Mouse (Mus musculus): ENCODE data around the gene Zfr2. TPM values are rescaled to one million over a fixed set of nuclear protein-coding genes. Genes with fewer than 3 reads are reported as not detected.

The Zfr2 gene
- polyA plus RNA-seq, 1 experiment from 2014 or later = 7.3 TPM

DNA sequence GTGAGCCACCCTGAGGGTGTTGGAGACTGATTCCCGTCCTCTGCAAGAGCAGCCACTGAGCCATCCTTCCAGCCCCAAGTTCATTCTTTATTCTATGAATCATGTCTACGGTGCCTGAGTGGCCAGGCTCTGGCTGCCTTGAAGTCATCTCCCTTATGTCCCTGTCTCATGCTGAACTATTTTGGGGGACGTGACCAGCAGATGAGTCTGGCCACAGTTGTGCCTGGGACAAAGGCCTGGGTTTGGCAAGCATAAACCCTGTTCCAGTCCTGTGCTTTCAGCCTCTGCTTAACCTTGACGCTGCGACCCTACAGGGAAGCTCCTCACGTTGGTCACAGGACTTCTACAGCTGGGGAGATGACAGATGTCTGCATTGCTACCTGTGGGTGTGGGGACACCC, 35.6 kb upstream of the Zfr2 start:
- peaks cover 6% of the 10 kb centered on the region; the same call in 1 of the 2 replicates for H3K27me3 ChIP-seq (ENCODE audit: control insufficient read depth, insufficient read depth, low read length)
- H3K4me1 ChIP-seq (ENCODE audit: control insufficient read depth in 2 of 2, insufficient read depth in 2 of 2, low read length in 2 of 2) = peaks cover 42 to 59% of the 10 kb centered on the region in 2 experiments
- peak overlapping the region; percentile 99 for H3K9ac ChIP-seq (ENCODE audit: low read length)
- peak overlapping the region; percentile 10 to 59; a peak in 3 of 4 replicates for H3K4me3 ChIP-seq (ENCODE audit: control insufficient read depth in 1 of 2, insufficient read depth in 1 of 2, low read depth in 1 of 2, low read length in 2 of 2)
- H3K27ac ChIP-seq (replicated peaks in 1 of 2; ENCODE audit: control insufficient read depth in 1 of 2, insufficient read depth in 1 of 2, low read depth in 2 of 2, low read length in 2 of 2) = peak overlapping the region; percentile 100
- ATAC-seq (ENCODE audit: insufficient number of reproducible peaks, insufficient read depth, low FRiP score, low read depth) = no peak
- H3K9me3 ChIP-seq (ENCODE audit: control insufficient read depth, low read length) = no peaks in the 10 kb centered on the region
- peak overlapping the region; percentile 86 for H3K4me2 ChIP-seq (ENCODE audit: low read length)
- peaks cover 3% of the 10 kb centered on the region; the same call in 1 of the 2 replicates for H3K36me3 ChIP-seq (ENCODE audit: control insufficient read depth, insufficient read depth, low read length)
- WGBS = 21% methylated on average over 6 of the region's 6 CpGs

DNA sequence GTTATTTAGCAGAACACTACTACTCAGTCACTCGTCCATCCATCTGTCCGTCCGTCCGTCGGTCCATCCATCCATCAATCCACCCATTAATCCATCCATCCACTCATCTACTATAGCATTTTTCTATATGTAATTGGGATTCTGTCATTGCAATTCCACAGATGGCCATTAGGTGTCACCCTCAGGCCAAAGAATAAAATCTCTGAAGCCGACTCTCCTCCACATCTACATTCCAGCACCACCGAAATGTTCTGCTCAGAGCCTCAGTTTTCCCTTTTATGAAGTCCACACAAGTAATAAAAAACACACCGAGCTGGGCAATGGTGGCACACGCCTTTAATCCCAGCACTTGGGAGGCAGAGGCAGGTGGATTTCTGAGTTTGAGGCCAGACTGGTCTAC, 34.7 kb upstream of the Zfr2 start:
- Histone ChIP-seq H3K9ac (ENCODE audit: low read length) (peak overlapping the region; percentile 99), H3K4me2 (ENCODE audit: low read length) (peak overlapping the region; percentile 86), H3K27ac (replicated peaks in 1 of 2; ENCODE audit: control insufficient read depth in 1 of 2, insufficient read depth in 1 of 2, low read depth in 2 of 2, low read length in 2 of 2) (peak overlapping the region in 1 of 2 experiments; percentile 91; a peak in 3 of 4 replicates), H3K4me1 (ENCODE audit: control insufficient read depth in 2 of 2, insufficient read depth in 2 of 2, low read length in 2 of 2) (peaks cover 44 to 61% of the 10 kb centered on the region in 2 experiments), H3K9me3 (ENCODE audit: control insufficient read depth, low read length) (no peaks in the 10 kb centered on the region), H3K4me3 (ENCODE audit: control insufficient read depth in 1 of 2, insufficient read depth in 1 of 2, low read depth in 1 of 2, low read length in 2 of 2) (no peak overlapping the region), H3K36me3 (ENCODE audit: control insufficient read depth, insufficient read depth, low read length) (peaks cover 3% of the 10 kb centered on the region; the same call in 1 of the 2 replicates), H3K27me3 (ENCODE audit: control insufficient read depth, insufficient read depth, low read length) (peaks cover 6% of the 10 kb centered on the region; the same call in 1 of the 2 replicates)
- ATAC-seq (ENCODE audit: insufficient number of reproducible peaks, insufficient read depth, low FRiP score, low read depth) = no peak
- 6% methylated on average over 9 of the region's 9 CpGs for WGBS

DNA sequence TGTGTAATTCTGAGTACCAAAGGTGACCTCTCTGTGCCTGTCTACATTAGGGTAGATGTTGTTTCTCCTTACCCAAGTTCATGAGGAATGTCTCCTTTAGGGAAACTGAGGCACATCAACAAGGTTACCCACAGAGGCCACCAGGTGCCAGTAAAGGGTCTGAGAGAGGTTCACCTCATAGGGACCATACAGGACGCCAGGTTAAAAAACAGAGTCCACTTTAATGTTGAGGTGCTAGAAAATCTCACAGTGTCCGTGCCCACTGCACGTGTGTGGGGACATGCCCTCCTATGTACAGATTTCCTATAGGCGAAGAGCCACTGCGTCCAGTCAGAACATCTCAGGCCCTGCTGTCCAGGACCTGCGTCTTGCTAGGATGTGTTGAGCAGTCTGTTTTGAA, 34.0 kb upstream of the Zfr2 start:
- Histone ChIP-seq H3K27me3 (ENCODE audit: control insufficient read depth, insufficient read depth, low read length) (peaks cover 6% of the 10 kb centered on the region; the same call in 1 of the 2 replicates), H3K9me3 (ENCODE audit: control insufficient read depth, low read length) (no peaks in the 10 kb centered on the region), H3K4me2 (ENCODE audit: low read length) (peak overlapping the region; percentile 50), H3K27ac (replicated peaks in 1 of 2; ENCODE audit: control insufficient read depth in 1 of 2, insufficient read depth in 1 of 2, low read depth in 2 of 2, low read length in 2 of 2) (peak overlapping the region; percentile 15 to 91; a peak in 3 of 4 replicates), H3K9ac (ENCODE audit: low read length) (peak overlapping the region; percentile 69), H3K36me3 (ENCODE audit: control insufficient read depth, insufficient read depth, low read length) (peaks cover 3% of the 10 kb centered on the region; the same call in 1 of the 2 replicates), H3K4me1 (ENCODE audit: control insufficient read depth in 2 of 2, insufficient read depth in 2 of 2, low read length in 2 of 2) (peaks cover 44 to 58% of the 10 kb centered on the region in 2 experiments), H3K4me3 (ENCODE audit: control insufficient read depth in 1 of 2, insufficient read depth in 1 of 2, low read depth in 1 of 2, low read length in 2 of 2) (no peak overlapping the region)
- WGBS = 71% methylated on average over 6 of the region's 6 CpGs
- ATAC-seq (ENCODE audit: insufficient number of reproducible peaks, insufficient read depth, low FRiP score, low read depth) = no peak

DNA sequence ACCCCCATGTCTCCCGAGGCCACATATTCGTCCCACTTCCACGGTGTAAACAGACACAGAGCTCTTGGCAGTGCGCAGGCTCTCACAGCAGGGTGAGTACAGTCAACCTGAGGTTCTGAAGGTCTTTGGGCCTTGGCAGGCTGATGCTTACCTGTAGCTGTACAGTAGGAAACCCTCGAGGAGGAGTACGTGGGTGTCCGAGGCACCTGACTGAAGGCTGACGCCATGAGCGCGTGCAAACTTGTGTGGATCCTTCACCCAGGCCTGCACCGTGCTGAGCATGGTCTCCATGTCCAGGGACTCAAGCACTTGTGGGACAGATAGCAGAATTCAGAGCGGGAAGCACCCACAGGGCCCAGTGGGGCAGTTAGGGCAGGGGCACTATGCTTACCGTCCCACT, 32.8 kb upstream of the Zfr2 start:
- Histone ChIP-seq H3K27me3 (ENCODE audit: control insufficient read depth, insufficient read depth, low read length) (peaks cover 6% of the 10 kb centered on the region; the same call in 1 of the 2 replicates), H3K4me2 (ENCODE audit: low read length) (peak overlapping the region; percentile 50), H3K27ac (replicated peaks in 1 of 2; ENCODE audit: control insufficient read depth in 1 of 2, insufficient read depth in 1 of 2, low read depth in 2 of 2, low read length in 2 of 2) (peak overlapping the region; percentile 88 to 91), H3K4me3 (ENCODE audit: control insufficient read depth in 1 of 2, insufficient read depth in 1 of 2, low read depth in 1 of 2, low read length in 2 of 2) (no peak overlapping the region), H3K9ac (ENCODE audit: low read length) (peak overlapping the region; percentile 69), H3K36me3 (ENCODE audit: control insufficient read depth, insufficient read depth, low read length) (peaks cover 3% of the 10 kb centered on the region; the same call in 1 of the 2 replicates), H3K9me3 (ENCODE audit: control insufficient read depth, low read length) (no peaks in the 10 kb centered on the region), H3K4me1 (ENCODE audit: control insufficient read depth in 2 of 2, insufficient read depth in 2 of 2, low read length in 2 of 2) (peaks cover 42 to 55% of the 10 kb centered on the region in 2 experiments)
- 68% methylated on average over 13 of the region's 13 CpGs for WGBS
- ATAC-seq (ENCODE audit: insufficient number of reproducible peaks, insufficient read depth, low FRiP score, low read depth) = no peak

DNA sequence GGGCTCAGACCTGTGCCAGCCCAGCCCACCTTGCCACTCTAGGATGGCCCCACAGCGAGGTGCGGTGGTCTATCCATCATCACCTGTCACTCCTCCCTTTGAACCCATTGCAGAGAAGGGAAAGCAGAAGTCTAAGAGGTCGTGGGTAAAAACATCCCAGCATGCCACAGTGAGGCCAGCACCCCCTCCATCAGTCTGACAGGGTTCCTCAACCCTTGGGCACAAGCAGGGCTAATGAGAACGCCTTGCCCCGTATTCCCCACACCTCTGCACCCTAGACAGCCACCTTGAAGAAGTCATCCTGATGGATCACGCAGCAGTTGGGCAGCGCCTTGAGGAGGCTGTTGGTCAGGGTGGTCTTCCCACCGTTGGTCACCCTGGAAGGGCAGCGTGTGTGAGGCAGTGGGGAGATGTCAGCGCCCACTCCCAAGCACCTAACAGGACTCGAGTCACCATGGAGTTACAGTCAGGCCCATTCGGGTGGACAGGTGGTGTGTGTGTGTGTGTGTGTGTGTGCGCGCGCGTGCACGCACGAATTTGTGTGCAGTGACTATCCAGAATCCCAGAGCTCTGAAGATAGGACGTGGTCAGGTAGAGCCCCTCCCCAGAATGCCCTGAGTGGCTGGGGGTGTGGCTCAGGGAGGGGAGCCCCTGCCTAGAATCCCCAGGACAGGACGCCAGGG, 32.2 kb upstream of the Zfr2 start:
- no peak for ATAC-seq (ENCODE audit: insufficient number of reproducible peaks, insufficient read depth, low FRiP score, low read depth)
- H3K4me1 ChIP-seq (ENCODE audit: control insufficient read depth in 2 of 2, insufficient read depth in 2 of 2, low read length in 2 of 2) = peaks cover 42 to 55% of the 10 kb centered on the region in 2 experiments

DNA sequence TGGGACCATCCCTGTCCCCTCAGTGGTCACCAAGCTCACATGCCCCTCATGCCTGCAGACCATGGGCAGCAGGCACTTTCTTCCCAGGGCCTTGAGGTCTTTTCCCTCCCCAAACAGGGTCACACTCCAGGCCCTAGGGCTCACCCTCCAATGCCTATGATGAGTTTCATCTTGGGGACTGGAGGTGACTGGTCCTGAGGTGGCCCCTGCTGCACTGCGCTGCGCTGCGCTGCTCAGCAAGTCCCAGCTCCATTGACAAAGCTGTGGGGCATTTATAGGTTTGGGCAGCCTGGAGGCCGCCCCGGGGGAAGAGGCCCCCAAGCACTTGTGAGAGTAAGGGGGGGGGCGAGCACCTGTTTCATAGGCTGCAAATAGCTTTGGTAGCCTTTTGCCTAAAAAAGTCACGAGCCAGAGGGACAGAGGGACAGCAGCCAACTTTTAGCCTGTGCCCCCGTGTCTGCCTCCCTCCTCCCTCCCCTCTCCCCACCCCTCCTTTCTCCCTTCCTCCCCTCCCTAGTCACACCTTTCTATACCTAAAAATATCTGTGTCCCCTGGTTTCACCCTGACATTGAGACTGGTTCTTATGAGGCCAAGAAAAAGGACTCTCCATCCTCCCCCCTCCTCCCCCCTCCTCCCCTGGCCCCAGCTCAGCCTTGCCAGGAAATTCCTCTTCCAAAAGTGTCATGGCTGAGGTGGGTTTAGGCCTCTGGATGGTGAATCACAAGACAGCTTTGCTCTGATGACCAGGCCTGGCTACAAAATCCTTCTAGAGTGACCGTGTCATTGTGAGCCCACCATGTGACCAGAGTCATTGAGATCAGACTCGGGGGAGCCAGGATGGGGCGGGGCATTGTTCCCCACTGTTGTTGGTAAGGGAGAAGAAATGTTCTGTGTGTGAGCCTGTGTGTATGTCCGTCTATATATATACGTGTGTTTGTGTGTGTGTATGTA, 30.9 kb upstream of the Zfr2 start, which contains the start of gene Nmrk2:
Gene Nmrk2, minus strand, starts transcription at position 245 of the 952 bp plus-strand sequence.
- Histone ChIP-seq H3K27ac (replicated peaks in 1 of 2; ENCODE audit: control insufficient read depth in 1 of 2, insufficient read depth in 1 of 2, low read depth in 2 of 2, low read length in 2 of 2) (peak within 1 kb of the TSS; percentile 88 to 91), H3K4me2 (ENCODE audit: low read length) (peak within 1 kb of the TSS; percentile 50)
- peak; percentile 22 for ATAC-seq (ENCODE audit: insufficient number of reproducible peaks, insufficient read depth, low FRiP score, low read depth)

More for the DNA sequence above, 32.2 kb upstream of the Zfr2 start:
- peaks cover 6% of the 10 kb centered on the region; the same call in 1 of the 2 replicates for H3K27me3 ChIP-seq (ENCODE audit: control insufficient read depth, insufficient read depth, low read length)
- 61% methylated on average over 20 of the region's 20 CpGs for WGBS
- H3K9ac ChIP-seq (ENCODE audit: low read length) = peak overlapping the region; percentile 69
- peaks cover 3% of the 10 kb centered on the region; the same call in 1 of the 2 replicates for H3K36me3 ChIP-seq (ENCODE audit: control insufficient read depth, insufficient read depth, low read length)
- H3K4me3 ChIP-seq (ENCODE audit: control insufficient read depth in 1 of 2, insufficient read depth in 1 of 2, low read depth in 1 of 2, low read length in 2 of 2) = no peak overlapping the region
- H3K27ac ChIP-seq (replicated peaks in 1 of 2; ENCODE audit: control insufficient read depth in 1 of 2, insufficient read depth in 1 of 2, low read depth in 2 of 2, low read length in 2 of 2) = peak overlapping the region; percentile 88 to 91
- peak overlapping the region; percentile 50 for H3K4me2 ChIP-seq (ENCODE audit: low read length)
- H3K9me3 ChIP-seq (ENCODE audit: control insufficient read depth, low read length) = no peaks in the 10 kb centered on the region

More for the DNA sequence above, 30.9 kb upstream of the Zfr2 start, which contains the start of gene Nmrk2:
- Histone ChIP-seq H3K9me3 (ENCODE audit: control insufficient read depth, low read length) (no peaks in the 10 kb centered on the region), H3K9ac (ENCODE audit: low read length) (peak within 1 kb of the TSS; percentile 69), H3K36me3 (ENCODE audit: control insufficient read depth, insufficient read depth, low read length) (0 out of 2 replicates have a peak, but pooled peaks cover 3% of the 10 kb centered on the region), H3K27me3 (ENCODE audit: control insufficient read depth, insufficient read depth, low read length) (peaks cover 6% of the 10 kb centered on the region; the same call in 1 of the 2 replicates), H3K4me3 (ENCODE audit: control insufficient read depth in 1 of 2, insufficient read depth in 1 of 2, low read depth in 1 of 2, low read length in 2 of 2) (peak within 1 kb of the TSS in 1 of 2 experiments; percentile 6; a peak in 1 of 4 replicates), H3K4me1 (ENCODE audit: control insufficient read depth in 2 of 2, insufficient read depth in 2 of 2, low read length in 2 of 2) (peaks cover 42 to 52% of the 10 kb centered on the region in 2 experiments)
- WGBS = 33% methylated on average over 13 of the region's 13 CpGs

Data from heart, embryonic 14.5 days (tissue).